Mouse (Mus musculus) hindbrain, embryonic 12.5 days (tissue): ENCODE measurements around the gene Napepld. TPM values are rescaled to one million over a fixed set of nuclear protein-coding genes. Genes with fewer than 3 reads are reported as not detected.
"Not testable (repeated sequence)": the region's sequence is repeated elsewhere in the genome, so short reads cannot be mapped to it uniquely, and the experiment has no call there.

Experiments used
- ATAC-seq: fragments of 200-750 bp; cut with Nextera tagmentation; 2 replicates; pipeline ENCODE4 v1.8.0; 2017; ENCODE audit warnings: moderate TSS enrichment; ENCODE audit not compliant: low FRiP score
- H3K27ac ChIP-seq: fragments of 300-500 bp; sonication (generic); 2 replicates; pipeline ENCODE4 v1.5.1; 2016; ENCODE audit warnings: mild to moderate bottlenecking
- H3K27me3 ChIP-seq: fragments of 300-500 bp; sonication (generic); 2 replicates; pipeline ENCODE4 v1.6.1; 2016; ENCODE audit warnings: mild to moderate bottlenecking
- H3K36me3 ChIP-seq: fragments of 300-500 bp; sonication (generic); 2 replicates; pipeline ENCODE4 v1.6.1; 2016; ENCODE audit warnings: mild to moderate bottlenecking
- H3K4me1 ChIP-seq: fragments of 300-500 bp; sonication (generic); 2 replicates; pipeline ENCODE4 v1.6.1; 2016
- H3K4me2 ChIP-seq: fragments of 300-500 bp; sonication (generic); replicated peaks from 2 replicates; pipeline ENCODE4 v1.6.1; 2016; ENCODE audit warnings: mild to moderate bottlenecking
- H3K4me3 ChIP-seq: fragments of 300-500 bp; sonication (generic); 2 replicates; pipeline ENCODE4 v1.5.1; 2016; ENCODE audit warnings: mild to moderate bottlenecking
- H3K9ac ChIP-seq: fragments of 300-500 bp; sonication (generic); 2 replicates; pipeline ENCODE4 v1.6.1; 2016; ENCODE audit warnings: mild to moderate bottlenecking, moderate library complexity
- H3K9me3 ChIP-seq: fragments of 300-500 bp; sonication (generic); replicated peaks from 2 replicates; pipeline ENCODE4 v1.6.1; 2016; ENCODE audit warnings: mild to moderate bottlenecking
- WGBS: fragments of 180-500 bp; shearing (Covaris S2); methylation state at CpG from one replicate; pipeline ENCODE4 v1.1.7; 2016; 5-methylcytosine and 5-hydroxymethylcytosine counted together
- polyA plus RNA-seq: library from polyadenylated mRNA; unstranded; fragments of >200 nt; fragmentation: Nextera tagmentation; extraction: Ambion mirVana; gene quantifications from 2 replicates; pipeline ENCODE4 v1.2.1, GENCODE M21; 2016

Gene Napepld
- polyA plus RNA-seq, 1 experiment from 2014 or later = 4.9 TPM

DNA sequence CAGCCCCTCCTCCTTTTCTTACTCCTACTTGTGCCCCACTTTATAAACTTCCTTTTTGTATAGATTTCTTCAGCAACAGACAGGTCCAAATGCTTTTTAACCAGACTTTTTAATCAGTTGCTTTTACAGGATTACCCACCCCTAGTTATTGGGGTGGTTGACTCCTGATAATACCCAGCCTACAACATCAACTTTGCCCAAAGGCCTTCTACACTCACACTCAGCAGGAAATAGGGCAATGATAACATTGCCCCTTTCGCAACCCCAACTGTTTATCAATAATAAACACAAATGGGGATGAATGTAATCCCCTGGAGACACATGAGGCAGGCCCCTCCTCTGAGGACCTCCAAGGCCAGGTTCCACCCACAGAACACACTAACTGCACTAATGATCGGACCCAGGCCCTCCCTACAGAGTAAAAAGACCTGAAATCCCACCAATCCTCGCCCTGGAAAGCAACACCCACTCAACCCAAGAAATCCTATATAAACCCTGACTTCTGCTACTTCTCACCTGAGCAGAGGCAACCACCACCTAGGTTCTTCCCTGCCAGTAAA lies 84.7 kb downstream of the Napepld start:
- Histone ChIP-seq H3K4me1 (no peaks in the 10 kb centered on the region), H3K4me3 (no peak overlapping the region), H3K36me3 (no peaks in the 10 kb centered on the region), H3K4me2 (no peak overlapping the region), H3K27me3 (no peaks in the 10 kb centered on the region), H3K9ac (no peak overlapping the region), H3K27ac (no peak overlapping the region), H3K9me3 (no peaks in the 10 kb centered on the region)
- ATAC-seq = no peak
- WGBS = 80% methylated on average over 3 of the region's 3 CpGs

GRCm38 (mm10) chr5:21614299-21614698 lies 86.9 kb downstream of the Napepld start:
- H3K9me3 ChIP-seq, H3K9ac ChIP-seq, H3K36me3 ChIP-seq, H3K27ac ChIP-seq, H3K27me3 ChIP-seq, ATAC-seq, H3K4me2 ChIP-seq, H3K4me1 ChIP-seq, H3K4me3 ChIP-seq: not testable (repeated sequence)
- WGBS = 96% methylated on average over 11 of the region's 11 CpGs

Other genes with a start within 250 kb of the Napepld start
- 42.3 and 53.1 TPM in 2 replicates for gene Lrrc17, start 157.8 kb downstream of the Napepld start, polyA plus RNA-seq
- gene Fbxl13, start 55.8 kb downstream of the Napepld start, polyA plus RNA-seq = 0.33 and 0.44 TPM in 2 replicates
- 63.5 and 67.5 TPM in 2 replicates for gene Armc10, start 55.6 kb downstream of the Napepld start, polyA plus RNA-seq
- 85.9 and 90.0 TPM in 2 replicates for gene Pmpcb, start 35.7 kb upstream of the Napepld start, polyA plus RNA-seq
- 81.0 and 86.5 TPM in 2 replicates for gene Dnajc2, start 83.9 kb upstream of the Napepld start, polyA plus RNA-seq
- 193 and 205 TPM in 2 replicates for gene Psmc2, start 83.9 kb upstream of the Napepld start, polyA plus RNA-seq
- gene Slc26a5, start 164.2 kb upstream of the Napepld start, polyA plus RNA-seq = not detected in 2 replicates